Mouse (Mus musculus) cerebellum, adult (tissue): ENCODE data around the gene Myo6.

Experiments
- ATAC-seq: cut with Nextera tagmentation; 2 replicates; pipeline ENCODE4 v1.9.2; 2017; ENCODE audit warnings: mild to moderate bottlenecking, moderate library complexity, mixed read lengths; ENCODE audit not compliant: insufficient number of reproducible peaks, low FRiP score, low TSS enrichment

Myo6 gene

GRCm38 (mm10) chr9:80164611-80165474, at the start of gene Myo6:
TSS of gene Myo6 (plus strand) at chr9:80165031.
- peak; percentile 90 for ATAC-seq

- no peak for ATAC-seq
These were observed 18.7 kb upstream of the Myo6 start for GRCm38 (mm10) chr9:80145992-80146587.

GRCm38 (mm10) chr9:80149594-80149993, 15.2 kb upstream of the Myo6 start:
- no peak for ATAC-seq

DNA sequence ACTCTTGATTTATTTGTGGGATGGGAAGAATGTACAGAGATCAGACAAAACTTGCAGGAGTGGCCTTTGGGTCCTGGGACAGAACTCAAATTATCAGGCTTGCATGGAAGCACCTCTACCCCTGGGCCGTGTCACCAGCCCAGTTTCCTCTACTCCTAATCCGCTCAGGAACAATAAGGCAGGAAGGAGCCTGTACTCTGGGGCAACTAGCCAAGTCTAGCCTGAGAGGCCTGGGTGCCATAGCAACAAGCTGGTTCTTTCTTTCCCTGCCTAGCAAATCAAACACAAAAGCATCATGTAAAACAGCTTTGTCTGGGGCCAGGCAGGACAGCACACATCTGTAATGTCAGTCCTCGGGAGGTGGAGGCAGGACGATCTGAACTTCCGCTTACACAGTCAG, 9.6 kb upstream of the Myo6 start:
- ATAC-seq: no peak

DNA sequence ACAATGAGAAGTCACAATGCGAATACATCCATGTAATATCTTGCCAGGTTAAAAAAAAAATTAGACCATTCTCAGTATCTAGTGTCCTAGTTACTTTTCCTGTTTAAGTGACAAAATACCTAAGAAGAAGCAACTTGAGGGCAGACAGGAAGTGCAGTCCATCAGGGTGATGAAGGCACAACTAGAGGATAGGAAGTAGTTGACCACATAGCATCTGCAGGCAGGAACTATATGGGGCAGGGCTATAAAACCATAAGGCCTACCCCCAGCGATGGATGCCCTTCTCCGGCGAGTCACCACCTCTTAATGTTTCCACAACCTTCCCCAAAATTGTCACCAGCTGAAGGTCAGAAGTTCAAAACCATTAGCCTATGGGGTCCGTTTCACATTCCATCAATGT, 8.1 kb upstream of the Myo6 start:
- no peak for ATAC-seq

- ATAC-seq: no peak
These were observed 6.9 kb upstream of the Myo6 start for GRCm38 (mm10) chr9:80157840-80158465.

- ATAC-seq: no peak
These were observed 5.9 kb upstream of the Myo6 start for GRCm38 (mm10) chr9:80158937-80159336.

- ATAC-seq: no peak
These were observed 3.4 kb upstream of the Myo6 start for GRCm38 (mm10) chr9:80161451-80161850.

- no peak for ATAC-seq
These were observed 1.6 kb upstream of the Myo6 start for GRCm38 (mm10) chr9:80163126-80163723.

DNA sequence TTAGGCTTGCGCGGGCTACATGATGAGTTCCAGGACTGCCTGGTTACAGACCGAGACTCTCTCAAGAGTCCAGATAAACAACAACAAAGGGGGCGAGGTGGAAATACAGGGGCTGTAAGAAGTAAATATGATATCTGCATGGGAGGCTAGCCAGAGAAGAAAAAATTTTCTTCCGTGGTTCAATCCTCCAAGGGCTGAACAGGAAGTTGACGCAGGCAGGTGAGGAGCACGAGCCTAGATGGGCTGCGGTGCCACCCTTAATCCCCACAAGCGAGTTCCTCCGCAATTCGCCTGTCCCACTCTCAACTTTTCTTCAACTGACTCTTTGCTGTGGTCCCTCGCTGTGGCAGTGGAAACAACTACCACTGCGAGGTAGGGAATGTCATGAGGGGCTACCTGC, 640 bp upstream of the Myo6 start:
- peak; percentile 28; the same call in 1 of the 2 replicates for ATAC-seq

GRCm38 (mm10) chr9:80165690-80166089, 859 bp downstream of the Myo6 start:
- no peak for ATAC-seq

DNA sequence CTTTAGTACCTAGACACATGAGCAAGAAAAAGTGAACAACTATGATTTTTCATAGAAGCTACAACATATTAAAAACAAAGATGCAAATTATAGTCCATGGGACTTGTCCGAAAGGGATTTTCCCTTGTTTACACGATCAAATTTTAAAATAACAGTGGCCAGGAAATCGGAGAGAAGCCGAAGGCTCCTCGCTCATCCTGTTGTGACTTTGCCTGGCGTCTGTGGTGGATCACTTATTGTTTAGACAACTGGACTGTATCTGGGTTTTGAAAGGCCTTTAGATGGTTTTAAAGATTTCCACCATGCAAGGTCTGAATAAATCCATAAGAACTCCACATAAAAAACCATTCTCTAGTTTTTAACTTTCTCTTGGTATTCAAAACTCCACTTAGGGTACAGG, 1.6 kb downstream of the Myo6 start:
- no peak for ATAC-seq

- ATAC-seq: no peak
These were observed 2.3 kb downstream of the Myo6 start for GRCm38 (mm10) chr9:80167089-80167488.

DNA sequence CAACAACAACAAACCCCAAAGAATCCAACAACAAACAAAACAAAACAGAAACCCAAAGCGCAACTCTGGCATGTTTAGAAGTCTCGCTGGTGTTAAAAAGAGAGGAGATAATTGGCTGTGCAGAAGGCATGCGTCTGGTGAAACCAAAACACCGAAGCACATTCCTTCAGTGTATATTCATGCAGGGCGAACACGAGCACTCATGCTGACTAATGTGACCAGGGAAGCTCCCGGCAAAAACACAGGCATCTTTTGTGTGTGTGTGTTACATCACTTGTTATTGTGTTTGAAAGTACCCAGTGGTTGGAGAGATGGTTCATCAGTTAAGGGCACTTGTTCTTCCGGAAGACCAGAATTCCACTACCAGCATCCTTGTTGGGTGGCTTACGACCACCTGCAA, 4.7 kb downstream of the Myo6 start:
- no peak for ATAC-seq

- no peak for ATAC-seq
These were observed 6.4 kb downstream of the Myo6 start for GRCm38 (mm10) chr9:80171241-80171640.

DNA sequence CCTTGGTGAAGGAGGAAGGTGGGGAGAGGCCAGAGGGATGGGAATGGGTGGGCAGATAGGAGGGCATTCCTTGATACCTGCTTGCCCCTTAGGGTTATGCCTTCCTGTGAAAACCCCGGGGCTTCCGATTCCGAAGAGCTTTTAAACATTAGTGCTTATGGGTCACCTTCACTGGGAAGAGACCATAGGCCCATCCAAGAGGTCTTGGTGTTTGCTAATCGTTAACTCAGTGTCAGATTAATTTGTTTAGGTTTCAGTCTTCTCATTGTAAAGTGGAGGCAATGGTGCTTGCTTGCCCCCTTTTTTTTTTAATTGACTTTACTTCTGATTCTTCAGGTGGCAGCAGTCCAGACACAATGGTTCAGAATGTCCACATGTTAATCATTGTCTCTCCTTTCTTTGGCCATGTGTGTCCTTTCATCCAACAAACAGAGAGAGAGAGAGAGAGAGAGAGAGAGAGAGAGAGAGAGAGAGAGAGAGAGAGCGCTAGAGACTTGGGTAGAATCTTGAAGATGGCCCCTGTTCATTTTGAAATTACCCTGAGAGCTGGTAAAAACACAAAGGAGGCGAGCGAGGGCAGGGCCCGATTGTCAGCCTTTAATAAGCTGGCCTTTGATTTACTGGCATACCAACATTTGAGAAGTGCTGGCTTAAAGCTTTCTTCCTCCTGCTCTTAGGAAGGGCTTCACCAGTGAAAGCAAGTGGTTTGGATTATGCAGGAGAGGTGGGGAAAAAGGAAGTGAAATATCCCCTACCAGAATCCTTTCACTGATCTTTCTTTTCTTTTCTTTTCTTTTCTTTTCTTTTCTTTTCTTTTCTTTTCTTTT, 7.8 kb downstream of the Myo6 start:
- no peak for ATAC-seq

DNA sequence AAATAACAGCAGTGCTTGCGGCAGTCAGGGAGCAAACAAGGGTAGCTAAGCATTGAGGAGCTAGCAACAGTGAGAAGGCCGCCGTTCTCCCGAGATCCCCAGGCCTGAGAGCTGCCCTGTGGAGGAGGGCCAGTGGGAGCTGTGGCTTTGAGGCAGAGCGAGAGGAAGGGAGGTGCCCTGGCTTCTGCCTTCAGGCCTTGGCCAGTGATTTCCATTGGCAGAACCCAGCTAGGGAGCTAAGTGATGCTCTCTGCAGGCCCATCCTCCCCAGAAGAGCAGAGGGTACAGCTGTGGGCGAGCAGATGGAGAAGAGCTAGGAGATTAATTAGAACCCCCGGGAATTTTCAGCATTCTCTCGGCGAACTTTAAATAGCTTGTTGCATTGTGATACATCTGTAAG, 8.8 kb downstream of the Myo6 start:
- peak; percentile 79 for ATAC-seq

DNA sequence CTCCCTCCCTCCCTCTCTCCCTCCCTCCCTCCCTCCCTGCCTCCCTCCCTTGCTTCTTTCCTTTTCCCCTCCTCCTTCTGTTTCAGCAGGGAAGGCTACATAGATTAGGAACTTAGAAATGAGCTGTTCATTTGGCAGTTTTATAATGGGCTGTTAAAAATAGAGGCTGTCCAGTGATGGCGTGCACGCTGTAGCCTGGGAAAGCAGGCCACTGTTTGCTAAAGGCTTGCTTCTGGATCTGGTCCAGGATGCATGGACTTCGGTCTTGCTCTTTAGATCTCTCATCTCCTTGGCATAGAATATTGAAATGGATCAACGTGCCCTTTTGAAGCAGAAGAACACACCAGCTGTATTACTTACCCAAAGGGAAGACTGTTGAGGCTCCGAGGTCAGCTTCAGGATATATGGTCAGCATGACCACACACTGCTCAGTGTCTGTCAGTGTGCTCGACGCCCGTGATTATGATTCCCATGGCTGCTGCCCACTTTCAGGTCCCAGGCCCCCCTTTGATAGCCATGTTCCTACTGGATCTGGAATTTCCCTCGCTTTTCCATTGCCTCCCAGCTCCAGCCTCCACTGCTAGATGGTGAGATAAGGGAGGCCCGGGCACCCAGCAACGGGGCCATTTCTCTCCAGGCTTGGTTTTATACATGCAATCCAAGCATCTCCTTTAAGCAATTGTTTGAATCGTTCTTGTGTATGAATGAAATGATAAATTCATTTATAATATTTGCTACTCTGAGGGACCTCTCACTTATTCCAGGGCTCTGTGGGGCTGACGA, 12.1 kb downstream of the Myo6 start:
- no peak for ATAC-seq

DNA sequence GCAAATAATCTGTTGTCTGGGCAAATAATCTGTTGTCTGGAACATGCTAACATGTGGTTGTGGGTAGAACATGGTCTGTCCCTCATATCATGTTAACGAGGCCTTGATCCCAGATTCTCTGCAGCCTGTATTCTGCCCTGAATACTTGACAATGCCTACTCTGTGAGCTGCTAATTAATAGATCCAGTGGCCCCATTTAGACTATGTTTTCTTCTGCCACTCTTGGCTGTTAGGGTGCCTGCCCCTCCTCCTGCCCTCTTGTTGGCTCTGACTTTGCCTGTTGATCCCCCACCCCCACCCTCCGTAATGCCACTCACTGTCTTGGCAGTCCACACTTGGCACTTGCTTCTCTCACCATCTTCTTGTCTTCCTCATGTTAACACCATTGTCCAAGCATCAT, 13.8 kb downstream of the Myo6 start:
- ATAC-seq: no peak

GRCm38 (mm10) chr9:80179688-80180087, 14.9 kb downstream of the Myo6 start:
- ATAC-seq: no peak
